Mouse (Mus musculus) heart, postnatal 4 days (tissue): Measurements from ENCODE around the gene Shisa3. TPM values are rescaled to one million over a fixed set of nuclear protein-coding genes. Genes with fewer than 3 reads are reported as not detected.

ENCODE experiments used
- microRNA-seq, 2 experiments: library from miRNA; unstranded; fragments of <30 nt; microRNA quantifications; one replicate each; pipeline ENCODE4 v1.2.0; 2021 to 2022
- total RNA-seq, 2 experiments: library from RNA; stranded (reverse); gene quantifications; 2 replicates each; pipeline ENCODE4 v1.2.3; 2021

The Shisa3 gene
- total RNA-seq, 2 experiments from 2014 or later = 0.99 to 1.2 TPM

Small RNA genes lying within 50 kb of the gene (microRNA-seq; reads per million reads assigned to microRNA genes)
- 0 reads per million in 2 experiments for gene Gm23617

Other genes with a start within 250 kb of the Shisa3 start
- gene Bend4, start 179.6 kb upstream of the Shisa3 start, total RNA-seq = 10 to 100 TPM; 15.0 to 16.5 TPM
- 10 to 100 TPM; 16.3 to 19.4 TPM for gene Atp8a1, start 239.6 kb downstream of the Shisa3 start, total RNA-seq